Mouse (Mus musculus): ENCODE measurements around the gene Ppfia2.

GRCm38 (mm10) chr10:106585476-106586080, 115.4 kb downstream of the Ppfia2 start:
- TF ChIP-seq POLR2A (IDR thresholded peaks at IDR 0.05; ENCODE audit: control insufficient read depth, low read depth, low read length) (no peak), CTCF (IDR thresholded peaks at IDR 0.05; ENCODE audit: control insufficient read depth, insufficient read depth, insufficient replicate concordance, low read depth, low read length) (no peak)

Measured in testis, adult 2 months (tissue).